Mouse (Mus musculus) small intestine, adult 2 months (tissue): ENCODE results near the gene Adgra1.

Experiments
- CTCF ChIP-seq: fragments of 200-500 bp; IDR thresholded peaks from 2 replicates; pipeline ENCODE4 v1.5.1; 2012; ENCODE audit warnings: low read depth, mild to moderate bottlenecking, control low read depth, inconsistent platforms, low read length, moderate library complexity, mixed read lengths; ENCODE audit not compliant: insufficient replicate concordance, insufficient read length; ENCODE audit errors: extremely low read depth
- POLR2A ChIP-seq: fragments of 200-500 bp; IDR thresholded peaks from 2 replicates; pipeline ENCODE4 v1.6.1; 2012; ENCODE audit warnings: low read depth, mild to moderate bottlenecking, control low read depth, inconsistent platforms, low read length, moderate library complexity

- no peak for TF ChIP-seq CTCF
- TF ChIP-seq POLR2A, result no peak
Measured at GRCm38 (mm10) chr7:139843140-139843539, 9.2 kb downstream of the Adgra1 start.
